Mouse (Mus musculus) spleen, postnatal 4 days (tissue): ENCODE measurements around the gene Olfr1175-ps.

Source experiments
- DNase-seq, 2 experiments: peaks; one replicate each; pipeline ENCODE4 v3.0.0; 2022; ENCODE audit warnings: low spot score in 2 of 2

Olfr1175-ps gene

GRCm38 (mm10) chr2:88327115-88327514, at the start of gene Olfr1175-ps:
Olfr1175-ps (minus strand) TSS chr2:88327215.
- DNase-seq = no peak

GRCm38 (mm10) chr2:88356304-88356703, 29.3 kb upstream of the Olfr1175-ps start:
- DNase-seq = no peak

- DNase-seq = no peak
Observed at GRCm38 (mm10) chr2:88346392-88346791, 19.4 kb upstream of the Olfr1175-ps start, which contains the start of gene Olfr1177-ps. Olfr1177-ps (minus strand) TSS chr2:88346492.

GRCm38 (mm10) chr2:88336421-88336820, 9.4 kb upstream of the Olfr1175-ps start, which contains the start of gene Olfr1176:
Olfr1176 (plus strand) TSS chr2:88336721.
- no peak for DNase-seq

- no peak for DNase-seq
Observed at GRCm38 (mm10) chr2:88315035-88315434, 12.0 kb downstream of the Olfr1175-ps start, which contains the start of gene Olfr1174-ps. Olfr1174-ps (minus strand) TSS chr2:88315135.

- no peak for DNase-seq
Observed at GRCm38 (mm10) chr2:88279775-88280174, 47.2 kb downstream of the Olfr1175-ps start, which contains the start of gene Olfr1173. Olfr1173 (minus strand) TSS chr2:88279875.
